Mouse (Mus musculus) heart, postnatal 0 days (tissue): Measurements from ENCODE around the gene Tbx2. TPM values are rescaled to one million over a fixed set of nuclear protein-coding genes. Genes with fewer than 3 reads are reported as not detected.

ENCODE experiments used
- ATAC-seq: fragments of 200-750 bp; cut with Nextera tagmentation; 2 replicates; pipeline ENCODE4 v1.8.0; 2017; ENCODE audit warnings: low read depth, moderate number of reproducible peaks, moderate library complexity; ENCODE audit not compliant: insufficient read depth
- DNase-seq: peaks from one replicate; pipeline ENCODE4 v3.0.0-alpha.2; 2016; ENCODE audit warnings: low spot score
- H3K27ac ChIP-seq: fragments of 300-500 bp; sonication (generic); 2 replicates; pipeline ENCODE4 v1.5.1; 2014; ENCODE audit warnings: low read depth, mild to moderate bottlenecking
- H3K27me3 ChIP-seq: fragments of 300-500 bp; sonication (generic); 2 replicates; pipeline ENCODE4 v1.6.1; 2014; ENCODE audit warnings: low read length, mixed read lengths; ENCODE audit not compliant: control insufficient read depth, insufficient read depth
- H3K36me3 ChIP-seq: fragments of 300-500 bp; sonication (generic); replicated peaks from 2 replicates; pipeline ENCODE4 v1.6.1; 2014; ENCODE audit warnings: low read length, mixed read lengths; ENCODE audit not compliant: control insufficient read depth, insufficient read depth
- H3K4me1 ChIP-seq: fragments of 300-500 bp; sonication (generic); 2 replicates; pipeline ENCODE4 v1.6.1; 2014; ENCODE audit warnings: antibody characterized with exemption; ENCODE audit not compliant: control insufficient read depth, insufficient read depth
- H3K4me2 ChIP-seq: fragments of 300-500 bp; sonication (generic); 2 replicates; pipeline ENCODE4 v1.6.1; 2014; ENCODE audit warnings: low read depth, mild to moderate bottlenecking, low read length, moderate library complexity
- H3K4me3 ChIP-seq: fragments of 300-500 bp; sonication (generic); 2 replicates; pipeline ENCODE4 v1.5.1; 2014; ENCODE audit warnings: low read depth, low read length
- H3K9ac ChIP-seq: fragments of 300-500 bp; sonication (generic); replicated peaks from 2 replicates; pipeline ENCODE4 v1.6.1; 2014; ENCODE audit warnings: low read depth, low read length, mixed read lengths
- H3K9me3 ChIP-seq: fragments of 300-500 bp; sonication (generic); replicated peaks from 2 replicates; pipeline ENCODE4 v1.6.1; 2016; ENCODE audit warnings: low read length; ENCODE audit not compliant: control insufficient read depth
- CTCF ChIP-seq: IDR thresholded peaks from 2 replicates; pipeline ENCODE4 v1.5.1; 2016; ENCODE audit warnings: antibody characterized with exemption, control low read depth, low read depth
- EP300 ChIP-seq: IDR thresholded peaks from 2 replicates; pipeline ENCODE4 v1.6.1; 2016; ENCODE audit warnings: antibody characterized with exemption, low read depth
- WGBS: fragments of 180-500 bp; shearing (Covaris S2); extraction: QIAGEN DNeasy Blood & Tissue Kit; methylation state at CpG from one replicate; pipeline ENCODE4 v1.1.7; 2014; 5-methylcytosine and 5-hydroxymethylcytosine counted together
- polyA plus RNA-seq: library from polyadenylated mRNA; unstranded; fragments of >200 nt; fragmentation: Nextera tagmentation; extraction: Ambion mirVana; gene quantifications from 2 replicates; pipeline ENCODE4 v1.2.1, GENCODE M21; 2015
- total RNA-seq: library from RNA; depleted of rRNA; stranded (reverse); fragments of >200 nt; gene quantifications from 2 replicates; pipeline ENCODE4 v1.2.3, GENCODE M21; 2014; ENCODE audit warnings: low replicate concordance

Tbx2 gene
- total and polyA plus RNA-seq, 2 experiments from 2014 or later = 1.3 to 8.5 TPM

GRCm38 (mm10) chr11:85841980-85842379, 9.6 kb downstream of the Tbx2 start:
- peak; percentile 52 for ATAC-seq
- WGBS = under 1% methylated on average over 32 of the region's 32 CpGs
- Histone ChIP-seq H3K4me1 (peaks cover 11% of the 10 kb centered on the region; the same call in 1 of the 2 replicates), H3K4me3 (peak overlapping the region; percentile 36), H3K9me3 (no peaks in the 10 kb centered on the region), H3K9ac (no peak overlapping the region), H3K36me3 (no peaks in the 10 kb centered on the region), H3K4me2 (peak overlapping the region; percentile 66), H3K27me3 (peaks cover 79% of the 10 kb centered on the region), H3K27ac (no peak overlapping the region)
- peak; percentile 73 for TF ChIP-seq CTCF
- no peak for TF ChIP-seq EP300
- peak; percentile 57 for DNase-seq

- Histone ChIP-seq H3K4me2 (peak overlapping the region; percentile 66), H3K9me3 (no peaks in the 10 kb centered on the region), H3K9ac (no peak overlapping the region), H3K36me3 (no peaks in the 10 kb centered on the region), H3K27ac (no peak overlapping the region), H3K4me3 (peak overlapping the region; percentile 52; the same call in 1 of the 2 replicates), H3K4me1 (peaks cover 7% of the 10 kb centered on the region; the same call in 1 of the 2 replicates), H3K27me3 (peaks cover 74% of the 10 kb centered on the region)
- ATAC-seq (no peak), DNase-seq (peak; percentile 5)
- WGBS = 9% methylated on average over 24 of the region's 24 CpGs
- TF ChIP-seq EP300 (no peak), CTCF (no peak)
These were observed 10.4 kb downstream of the Tbx2 start for GRCm38 (mm10) chr11:85842596-85843346.

GRCm38 (mm10) chr11:85843347-85843692, 11.0 kb downstream of the Tbx2 start:
- Histone ChIP-seq H3K4me3 (peak overlapping the region; percentile 52), H3K4me1 (peaks cover 7% of the 10 kb centered on the region; the same call in 1 of the 2 replicates), H3K9me3 (no peaks in the 10 kb centered on the region), H3K36me3 (no peaks in the 10 kb centered on the region), H3K4me2 (peak overlapping the region; percentile 66), H3K9ac (0 out of 2 replicates have a peak overlapping the region, but pooled peaks have one; percentile 9), H3K27me3 (peaks cover 68% of the 10 kb centered on the region), H3K27ac (0 out of 2 replicates have a peak overlapping the region, but pooled peaks have one; percentile 39)
- TF ChIP-seq CTCF = peak; percentile 88
- TF ChIP-seq EP300 = no peak
- peak; percentile 66 for DNase-seq
- WGBS = under 1% methylated on average over 18 of the region's 18 CpGs
- ATAC-seq = peak; percentile 45

- WGBS = under 1% methylated on average over 54 of the region's 54 CpGs
- peaks cover 58% of the 10 kb centered on the region for H3K27me3 ChIP-seq
These were observed 12.0 kb downstream of the Tbx2 start for GRCm38 (mm10) chr11:85844144-85844965.

GRCm38 (mm10) chr11:85844971-85845370, 12.6 kb downstream of the Tbx2 start:
- WGBS = 39% methylated on average over 5 of the region's 5 CpGs
- no peak for DNase-seq
- Histone ChIP-seq H3K36me3 (no peaks in the 10 kb centered on the region), H3K4me3 (no peak overlapping the region), H3K4me1 (0 out of 2 replicates have a peak, but pooled peaks cover 7% of the 10 kb centered on the region), H3K27ac (no peak overlapping the region; the same call in 1 of the 2 replicates), H3K4me2 (peak overlapping the region; percentile 66; the same call in 1 of the 2 replicates), H3K9ac (no peak overlapping the region), H3K9me3 (no peaks in the 10 kb centered on the region), H3K27me3 (peaks cover 52% of the 10 kb centered on the region)
- ATAC-seq = no peak
- TF ChIP-seq EP300 (no peak), CTCF (no peak)

More at GRCm38 (mm10) chr11:85844144-85844965, 12.0 kb downstream of the Tbx2 start:
- H3K4me2 ChIP-seq = peak overlapping the region; percentile 66
- H3K36me3 ChIP-seq = no peaks in the 10 kb centered on the region
- H3K4me3 ChIP-seq = peak overlapping the region; percentile 52
- ATAC-seq = peak; percentile 56
- H3K9me3 ChIP-seq = no peaks in the 10 kb centered on the region
- TF ChIP-seq EP300 (no peak), CTCF (peak; percentile 91)
- H3K9ac ChIP-seq = peak overlapping the region; percentile 9
- DNase-seq = peak; percentile 76
- 0 out of 2 replicates have a peak, but pooled peaks cover 7% of the 10 kb centered on the region for H3K4me1 ChIP-seq
- peak overlapping the region; percentile 39 for H3K27ac ChIP-seq
